Mouse (Mus musculus) erythroblast, embryonic 14.5 days (primary cell): Measurements from ENCODE around the gene Atg4d.

ENCODE experiments used
- GATA1 ChIP-seq: IDR thresholded peaks from 2 replicates; pipeline ENCODE4 v1.6.1; 2012; ENCODE audit warnings: low read length, inconsistent platforms, mixed read lengths
- TAL1 ChIP-seq: IDR thresholded peaks from 3 replicates; pipeline ENCODE4 v1.6.1; 2012; ENCODE audit warnings: low read length, inconsistent platforms, mixed read lengths

DNA sequence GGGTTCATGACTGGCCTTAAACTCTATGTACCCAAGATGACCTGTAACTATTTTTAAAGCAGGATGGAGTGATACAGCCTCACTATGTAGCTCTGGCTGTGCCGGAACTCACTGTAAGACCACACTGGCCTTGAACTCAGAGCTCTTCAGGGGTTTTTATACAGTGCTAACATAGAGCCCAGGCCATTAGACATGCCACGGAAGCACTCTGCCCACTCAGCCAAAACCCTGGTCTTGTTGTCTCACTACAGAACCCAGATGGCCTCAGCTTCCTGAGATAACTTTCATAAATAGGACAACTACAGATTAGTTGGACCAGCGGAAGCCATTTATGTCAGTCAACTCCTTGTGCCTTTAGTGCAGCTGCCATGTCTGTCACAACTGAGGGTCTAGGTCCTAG, 9.2 kb downstream of the Atg4d start:
- TF ChIP-seq TAL1 (no peak), GATA1 (no peak)
